Mouse (Mus musculus): ENCODE results near the gene Eif5a2. TPM values are rescaled to one million over a fixed set of nuclear protein-coding genes. Genes with fewer than 3 reads are reported as not detected.

Gene Eif5a2
- polyA plus RNA-seq, 1 experiment, result 2.4 TPM

- TF ChIP-seq GATA1 (IDR thresholded peaks at IDR 0.05; ENCODE audit: low read length), result no peak
These were observed 772 bp downstream of the Eif5a2 start for GRCm38 (mm10) chr3:28781848-28782247.

- TF ChIP-seq GATA1 (IDR thresholded peaks at IDR 0.05; ENCODE audit: low read length), result no peak
These were observed 3.1 kb downstream of the Eif5a2 start for GRCm38 (mm10) chr3:28784176-28784575.

- no peak for TF ChIP-seq GATA1 (IDR thresholded peaks at IDR 0.05; ENCODE audit: low read length)
These were observed 13.8 kb downstream of the Eif5a2 start for GRCm38 (mm10) chr3:28794835-28795234.

- no peak for TF ChIP-seq GATA1 (IDR thresholded peaks at IDR 0.05; ENCODE audit: low read length)
These were observed 24.4 kb downstream of the Eif5a2 start, which contains the start of gene Rpl22l1 for GRCm38 (mm10) chr3:28805301-28806097. Gene Rpl22l1, plus strand, starts transcription at chr3:28805436.

GRCm38 (mm10) chr3:28808039-28808643 is 27.1 kb downstream of the Eif5a2 start:
- no peak for TF ChIP-seq GATA1 (IDR thresholded peaks at IDR 0.05; ENCODE audit: low read length)

GRCm38 (mm10) chr3:28811441-28811840 is 30.4 kb downstream of the Eif5a2 start:
- no peak for TF ChIP-seq GATA1 (IDR thresholded peaks at IDR 0.05; ENCODE audit: low read length)

- no peak for TF ChIP-seq GATA1 (IDR thresholded peaks at IDR 0.05; ENCODE audit: low read length)
These were observed 33.3 kb downstream of the Eif5a2 start for GRCm38 (mm10) chr3:28814361-28814760.

GRCm38 (mm10) chr3:28816010-28816540 is 35.0 kb downstream of the Eif5a2 start:
- TF ChIP-seq GATA1 (IDR thresholded peaks at IDR 0.05; ENCODE audit: low read length), result no peak

GRCm38 (mm10) chr3:28826272-28826671 is 45.2 kb downstream of the Eif5a2 start:
- TF ChIP-seq GATA1 (IDR thresholded peaks at IDR 0.05; ENCODE audit: low read length), result no peak

GRCm38 (mm10) chr3:28827605-28828004 is 46.5 kb downstream of the Eif5a2 start:
- TF ChIP-seq GATA1 (IDR thresholded peaks at IDR 0.05; ENCODE audit: low read length), result no peak

GRCm38 (mm10) chr3:28829454-28829853 is 48.4 kb downstream of the Eif5a2 start:
- TF ChIP-seq GATA1 (IDR thresholded peaks at IDR 0.05; ENCODE audit: low read length), result no peak

- no peak for TF ChIP-seq GATA1 (IDR thresholded peaks at IDR 0.05; ENCODE audit: low read length)
These were observed 55.8 kb downstream of the Eif5a2 start for GRCm38 (mm10) chr3:28836796-28837371.

GRCm38 (mm10) chr3:28841886-28842649 is 61.0 kb downstream of the Eif5a2 start:
- TF ChIP-seq GATA1 (IDR thresholded peaks at IDR 0.05; ENCODE audit: low read length), result no peak

- TF ChIP-seq GATA1 (IDR thresholded peaks at IDR 0.05; ENCODE audit: low read length), result no peak
These were observed 62.2 kb downstream of the Eif5a2 start for GRCm38 (mm10) chr3:28843231-28843630.

GRCm38 (mm10) chr3:28847115-28847514 is 66.0 kb downstream of the Eif5a2 start:
- no peak for TF ChIP-seq GATA1 (IDR thresholded peaks at IDR 0.05; ENCODE audit: low read length)

Other genes starting within 250 kb of the Eif5a2 start
- gene Slc2a2, start 83.4 kb upstream of the Eif5a2 start, polyA plus RNA-seq (2012), result 0.04 TPM in 1 of 2 replicates, not detected in the other
- gene Rpl22l1, start 24.2 kb downstream of the Eif5a2 start, polyA plus RNA-seq (2012), result 4.9 and 16.4 TPM in 2 replicates
- gene Gm1527, start 111.3 kb downstream of the Eif5a2 start, polyA plus RNA-seq (2012), result not detected in 2 replicates

Measured in G1E-ER4 (cell line).